Mouse (Mus musculus): Measurements from ENCODE around the gene Phactr1. TPM values are rescaled to one million over a fixed set of nuclear protein-coding genes. Genes with fewer than 3 reads are reported as not detected.

The Phactr1 gene
- total RNA-seq, 2 experiments from 2014 or later: 4.9 to 7.6 TPM

DNA sequence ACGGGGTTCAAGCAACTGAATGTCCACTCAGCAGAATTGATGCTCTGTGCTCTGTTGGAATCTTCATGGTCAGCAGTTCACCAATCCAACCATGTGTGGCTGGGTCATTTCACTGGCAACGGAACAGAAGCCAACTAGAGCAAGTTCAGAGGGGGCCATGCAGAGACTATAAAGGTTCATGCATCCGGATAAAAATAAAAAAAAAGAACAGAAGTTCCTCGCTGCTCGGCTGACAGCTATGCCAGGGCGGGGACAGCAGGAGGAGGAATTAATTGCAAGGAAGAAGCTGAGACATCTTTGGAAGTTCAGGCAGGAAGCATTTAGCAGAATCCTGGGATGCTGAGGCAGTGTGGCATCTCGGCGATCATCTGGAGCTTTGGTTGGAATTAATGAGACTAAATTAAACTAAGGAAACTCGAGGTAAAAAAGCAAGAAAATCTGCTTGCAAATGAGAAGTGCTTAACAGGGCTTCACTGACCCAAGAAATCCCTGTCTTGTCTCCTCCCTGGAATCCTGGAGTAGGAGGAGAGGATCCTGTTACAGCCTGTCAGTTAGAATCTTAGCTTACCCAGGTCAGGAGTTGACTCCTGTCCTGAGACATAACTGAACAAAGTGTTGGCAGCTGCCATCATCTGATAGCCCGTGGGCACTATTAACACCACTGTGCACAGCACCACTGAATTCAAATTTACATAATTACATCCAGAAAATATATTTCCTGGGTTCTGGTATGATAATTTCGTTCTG is 77.4 kb downstream of the Phactr1 start:
- DNase-seq: no peak

DNA sequence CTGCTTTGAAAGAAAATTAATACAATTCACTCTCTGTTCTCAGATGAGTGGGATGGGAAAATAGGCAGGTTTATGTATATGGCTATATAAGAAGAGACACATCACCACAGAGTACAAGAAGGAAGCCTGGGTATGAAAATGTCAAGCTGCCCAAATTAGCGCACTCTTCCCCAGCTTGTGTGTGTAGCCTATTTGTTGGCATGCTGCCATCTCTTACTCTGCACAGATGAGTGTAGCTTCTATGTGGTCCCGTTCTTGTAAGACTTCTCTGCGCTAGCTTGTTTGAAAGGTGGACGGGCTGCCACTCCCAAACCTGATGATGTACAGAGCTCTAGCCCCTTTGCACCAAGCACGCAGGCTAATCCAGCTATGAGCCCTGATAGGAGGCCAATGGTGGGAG is 78.7 kb downstream of the Phactr1 start:
- no peak for DNase-seq

DNA sequence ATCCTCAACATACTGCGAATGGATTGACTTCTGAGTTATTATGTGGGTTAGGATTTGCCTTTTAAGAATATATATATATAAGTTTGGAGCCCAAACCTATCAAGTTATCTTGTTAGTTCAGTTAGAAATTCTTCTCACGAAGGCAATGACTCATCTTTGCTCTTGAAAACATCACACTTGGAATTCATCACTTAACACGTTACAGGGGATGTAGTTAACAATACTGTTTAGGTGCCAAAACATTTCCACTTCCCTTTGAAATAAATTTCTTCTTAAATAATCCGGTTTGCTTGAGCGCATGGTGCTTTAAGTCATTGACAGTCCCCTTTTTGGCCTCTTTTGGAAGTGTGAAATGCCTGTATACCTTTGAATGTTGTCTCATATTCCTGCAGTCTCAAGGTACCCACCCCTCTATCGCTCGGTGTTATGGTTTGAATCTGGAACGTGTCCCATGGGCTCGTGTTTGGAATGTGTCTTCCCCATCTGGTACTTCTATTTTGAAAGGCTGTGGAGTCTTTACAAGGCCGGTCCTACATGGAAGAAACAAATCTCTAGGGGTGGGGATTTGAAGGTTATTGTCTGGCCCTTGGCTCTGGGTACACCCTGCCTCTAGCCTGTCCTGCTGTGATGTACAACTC is 80.6 kb downstream of the Phactr1 start:
- no peak for DNase-seq

DNA sequence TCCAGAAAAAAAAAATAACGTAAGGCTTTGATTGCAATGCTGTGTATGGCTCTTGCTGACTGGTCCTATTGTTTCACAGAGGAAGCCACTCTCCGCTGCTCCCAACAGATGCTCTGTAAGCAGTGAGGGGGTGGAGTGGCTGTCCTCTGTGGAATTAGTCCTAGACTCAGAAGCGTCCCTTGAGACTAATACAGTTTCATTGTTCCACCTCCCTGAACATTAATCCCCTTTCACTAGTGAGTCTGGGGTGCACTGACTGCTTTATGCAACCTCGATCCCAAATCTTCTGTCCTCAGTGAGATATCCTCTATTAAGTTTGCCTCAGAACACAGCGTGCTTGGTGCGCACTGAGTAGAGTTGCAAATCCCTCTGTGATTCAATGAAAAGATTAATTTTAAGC is 91.9 kb downstream of the Phactr1 start:
- no peak for DNase-seq

DNA sequence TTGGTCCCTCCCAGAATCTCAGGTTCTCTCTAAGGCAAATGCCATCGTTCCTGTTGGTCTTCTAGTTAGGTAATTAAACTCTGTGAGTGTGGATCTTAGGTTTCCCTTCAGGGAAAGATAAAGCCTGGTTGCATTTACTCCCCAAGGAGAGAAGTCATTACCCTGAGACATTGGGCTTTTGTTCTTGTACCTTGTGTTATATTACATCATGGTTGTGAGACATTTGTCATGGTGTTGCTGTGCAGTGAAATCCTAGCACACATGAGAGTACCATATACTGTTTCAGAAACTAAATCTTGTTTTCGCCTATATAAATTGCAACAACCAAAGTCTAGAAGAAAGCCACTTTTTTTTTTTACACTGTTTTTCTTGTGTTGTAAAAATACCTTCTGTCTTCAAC is 93.6 kb downstream of the Phactr1 start:
- DNase-seq: no peak

DNA sequence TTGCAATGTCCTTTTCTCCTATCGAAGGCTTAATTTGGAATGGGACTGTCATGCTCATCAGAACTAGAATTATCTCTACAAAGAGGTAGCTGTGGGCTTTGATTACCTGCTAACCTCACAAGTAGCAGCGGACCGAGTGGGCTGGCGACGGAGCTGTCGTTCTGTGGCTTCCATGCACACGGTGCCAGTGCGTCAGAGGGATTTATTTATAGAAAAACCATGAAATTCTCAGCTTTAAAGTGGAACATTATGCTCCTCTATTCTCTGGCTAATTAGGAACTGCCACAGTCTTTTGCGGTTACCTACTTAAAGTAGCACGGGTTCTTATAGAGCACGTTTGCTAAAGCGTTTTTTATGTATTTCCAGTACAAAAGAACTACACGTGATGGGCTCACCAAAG is 101.7 kb downstream of the Phactr1 start:
- DNase-seq: no peak

DNA sequence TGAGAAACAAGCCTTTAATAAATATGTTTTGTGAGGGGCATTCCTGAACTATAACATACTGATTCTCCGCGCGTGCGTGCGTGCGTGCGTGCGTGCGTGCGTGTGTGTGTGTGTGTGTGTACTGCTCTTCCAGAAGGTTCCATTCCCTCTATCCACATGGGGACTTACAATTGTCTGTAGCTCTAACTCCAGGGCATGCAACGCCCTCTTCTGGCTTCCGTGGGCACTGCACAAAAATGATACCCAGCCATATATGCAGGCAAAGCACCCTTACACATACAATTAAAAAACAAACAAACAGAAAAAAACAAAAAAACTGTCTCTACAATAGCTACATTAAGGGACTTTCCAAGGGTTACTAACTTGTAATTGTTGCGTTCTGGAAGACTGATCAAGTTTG is 108.8 kb downstream of the Phactr1 start:
- DNase-seq: no peak

DNA sequence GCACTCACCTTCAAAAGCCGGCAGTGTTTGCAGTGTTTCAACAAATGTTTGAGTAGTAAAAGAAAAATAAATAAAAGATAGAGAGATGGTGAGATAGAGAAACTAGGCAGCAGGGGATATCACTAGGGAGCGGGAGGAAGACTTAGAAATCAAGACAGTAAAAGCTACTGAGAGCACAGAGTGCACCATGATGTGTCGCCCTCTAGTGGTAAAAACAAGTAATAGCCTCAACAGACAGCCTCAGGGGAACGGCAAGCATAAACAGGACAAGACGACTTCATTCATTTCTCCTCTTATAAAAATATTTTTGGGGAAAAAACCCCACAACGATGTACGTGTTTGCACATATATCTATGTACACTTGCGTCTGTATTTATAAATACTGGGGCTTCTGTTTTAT is 111.9 kb downstream of the Phactr1 start:
- DNase-seq: no peak

DNA sequence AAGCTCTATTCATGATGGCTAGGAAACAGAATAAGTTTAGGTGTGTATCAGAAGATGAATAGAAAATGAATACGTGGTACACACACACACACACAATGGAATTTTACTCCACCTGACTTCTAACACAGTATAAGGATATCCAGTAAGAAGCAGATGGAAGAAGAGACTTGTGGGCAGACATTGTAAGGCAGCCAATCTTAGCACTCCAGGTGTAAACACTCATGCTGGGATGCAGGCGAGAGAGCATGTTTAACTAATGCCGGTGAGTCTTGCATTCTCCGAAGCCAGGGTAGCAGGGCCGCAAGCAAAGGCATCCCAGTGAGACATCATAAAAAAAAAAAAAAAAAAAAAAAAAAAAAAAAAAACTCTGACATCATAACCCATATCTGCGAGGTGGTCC is 120.1 kb downstream of the Phactr1 start:
- no peak for DNase-seq

DNA sequence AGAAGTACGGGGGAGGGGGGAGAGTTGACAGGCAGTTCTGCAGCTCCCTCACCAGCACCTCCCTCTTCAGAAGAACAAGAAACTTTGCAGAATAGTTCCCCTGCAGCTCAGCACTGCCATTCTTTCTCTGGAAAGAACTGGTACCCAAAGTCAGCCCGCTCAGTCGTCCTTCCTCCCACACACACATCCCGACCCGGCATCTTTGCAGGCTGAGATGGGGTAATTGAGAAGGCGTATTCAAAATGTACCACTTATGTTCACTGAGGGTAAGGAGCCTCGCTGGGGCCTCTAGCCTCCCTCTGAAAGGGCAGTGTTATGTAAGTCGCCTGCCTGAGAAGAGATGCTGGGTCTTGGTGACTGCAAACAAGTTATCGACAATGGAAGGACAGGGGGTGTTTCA is 123.9 kb downstream of the Phactr1 start:
- DNase-seq: no peak

DNA sequence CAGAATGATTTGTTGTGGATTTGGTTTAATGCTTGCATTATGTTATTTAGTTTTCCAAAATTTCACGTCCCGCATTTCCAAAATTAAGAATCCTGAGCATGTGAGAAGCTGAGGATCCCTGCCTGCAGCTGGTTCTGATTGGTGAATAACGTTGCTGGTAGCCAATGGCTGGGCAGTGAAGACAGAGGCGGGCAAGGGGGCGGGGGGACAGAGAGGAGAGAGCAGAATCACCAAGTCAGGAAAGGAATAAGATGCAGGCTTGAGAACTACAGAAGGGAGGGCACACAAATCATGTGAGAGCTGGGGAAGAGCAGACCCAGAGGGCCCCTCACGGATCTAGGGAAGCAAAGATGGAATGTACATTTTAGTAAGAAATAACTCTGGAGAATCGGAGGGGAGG is 132.3 kb downstream of the Phactr1 start:
- peak; percentile 26 to 27 for DNase-seq

DNA sequence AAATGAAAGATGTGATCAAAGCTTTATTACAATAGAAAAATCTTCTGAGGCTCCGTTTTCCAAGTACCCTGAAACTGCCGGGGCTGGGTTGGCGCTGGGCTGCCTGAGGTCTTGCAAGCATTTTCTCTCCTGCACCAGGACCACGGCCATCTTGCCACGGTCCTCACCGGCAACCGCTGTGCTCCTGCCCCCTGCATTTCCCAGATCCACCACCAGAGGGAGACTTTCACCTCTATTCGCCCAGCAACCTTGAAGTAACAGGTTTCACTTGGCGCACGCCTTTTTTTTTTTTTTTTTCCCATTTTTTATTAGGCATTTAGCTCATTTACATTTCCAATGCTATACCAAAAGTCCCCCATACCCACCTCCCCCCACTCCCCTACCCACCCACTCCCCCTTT is 138.0 kb downstream of the Phactr1 start:
- peak; percentile 66 to 79 for DNase-seq

DNA sequence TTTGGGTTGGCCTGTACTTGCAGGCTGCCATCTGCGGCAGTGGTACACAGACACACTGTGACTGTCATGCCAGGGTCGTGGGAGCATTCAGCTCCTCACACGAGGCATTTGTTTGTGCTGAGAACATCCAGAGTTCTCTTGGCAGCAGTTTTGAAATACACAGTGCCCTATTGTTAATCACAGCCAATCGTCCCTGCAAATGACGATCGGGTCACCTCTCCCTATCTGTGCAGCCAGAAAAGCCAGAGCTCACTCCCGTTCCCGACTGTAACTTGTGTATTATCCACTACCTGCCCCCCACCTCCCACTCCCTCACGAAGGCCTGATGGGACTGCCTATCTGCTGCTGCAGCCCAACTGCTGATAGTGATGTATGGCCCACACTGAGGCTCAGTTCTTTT is 140.1 kb downstream of the Phactr1 start:
- no peak for DNase-seq

DNA sequence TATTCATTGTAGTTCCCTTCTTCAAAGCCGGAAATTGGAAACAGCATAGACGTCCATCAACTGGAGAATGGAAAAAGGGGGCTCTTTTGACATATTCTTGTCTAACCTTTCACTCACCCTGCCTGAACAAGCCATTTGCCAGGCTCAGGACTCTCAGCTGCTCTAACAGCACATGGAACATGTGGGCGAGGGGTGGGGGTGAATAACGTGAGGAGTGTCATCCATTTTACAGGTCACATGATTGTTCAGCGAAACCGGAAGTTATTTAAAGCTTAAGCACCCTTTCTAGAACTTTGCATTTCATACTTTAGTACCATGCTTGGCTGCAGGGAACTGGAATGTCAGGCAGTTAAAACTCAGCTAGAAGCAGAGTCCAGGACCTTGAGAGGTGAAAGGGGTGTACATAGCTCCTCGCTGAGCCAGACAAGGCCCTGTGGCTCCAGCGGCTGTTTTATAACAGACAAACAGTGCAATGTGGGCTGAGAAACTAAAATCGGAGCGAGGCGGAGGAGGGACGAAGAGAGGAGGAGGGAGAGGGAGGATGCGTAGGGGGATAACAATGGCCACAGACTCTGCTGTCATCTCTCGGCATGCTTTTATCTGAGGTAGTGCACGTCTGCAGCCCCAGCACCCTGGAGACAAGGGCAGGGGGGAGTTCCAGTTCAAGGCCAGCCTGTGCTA is 141.1 kb downstream of the Phactr1 start:
- peak; percentile 15 to 21 for DNase-seq

DNA sequence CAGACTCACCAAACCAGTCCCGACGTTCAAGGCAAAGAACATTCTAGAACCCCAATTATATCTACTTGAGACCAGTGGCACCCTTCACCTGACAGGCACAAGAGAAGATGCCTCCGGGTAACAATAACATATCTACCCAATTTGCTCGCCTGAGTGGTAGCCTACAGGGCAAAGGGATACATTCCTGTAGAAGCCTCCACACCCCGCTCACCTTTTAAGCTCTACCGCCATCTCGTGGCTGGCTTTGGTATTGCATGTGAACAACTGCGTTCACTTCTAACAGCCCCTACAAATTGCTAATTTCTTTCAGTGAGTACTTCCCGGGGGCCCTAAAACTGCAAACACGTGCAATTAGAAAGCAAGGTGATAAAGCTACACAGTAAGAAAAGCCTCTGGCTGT is 142.1 kb downstream of the Phactr1 start:
- DNase-seq: peak; percentile 77 to 80

DNA sequence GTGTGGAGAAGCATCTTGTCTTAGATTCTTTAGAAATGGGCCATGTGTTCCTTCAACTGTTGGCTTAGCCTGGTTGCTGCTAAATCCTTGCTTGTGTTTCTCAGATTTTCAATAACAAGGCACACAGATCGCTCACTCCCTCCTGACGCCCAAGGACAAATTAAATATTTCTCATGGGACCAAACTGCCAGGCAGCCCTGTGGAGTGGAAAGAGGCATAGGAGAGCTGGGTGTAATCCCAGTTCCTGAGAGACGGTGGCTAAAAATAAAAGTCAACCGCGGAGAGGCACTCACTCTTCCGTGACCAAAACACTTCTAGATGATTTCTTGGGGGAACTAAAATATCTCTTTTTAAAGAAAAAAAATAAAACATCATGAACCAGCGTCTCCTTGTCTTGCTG is 143.5 kb downstream of the Phactr1 start:
- no peak for DNase-seq

DNA sequence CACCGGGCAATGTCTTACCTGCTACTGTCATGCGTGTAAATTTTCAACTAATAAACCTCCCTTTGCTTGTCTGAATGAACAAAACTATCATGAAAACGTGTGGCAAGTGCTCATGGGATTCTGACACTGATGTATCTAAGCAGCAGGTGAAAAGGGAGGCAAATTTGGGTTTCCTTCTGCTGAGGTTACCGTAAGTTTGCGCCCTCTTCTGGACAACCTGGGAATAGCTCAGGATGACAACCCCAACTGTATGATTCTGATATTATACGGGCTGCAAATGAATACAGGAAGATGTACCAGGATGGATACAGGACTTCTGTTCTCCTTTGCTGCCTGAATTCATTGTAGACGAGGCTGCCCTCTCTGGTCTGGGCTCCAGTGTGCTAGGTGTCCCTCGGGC is 146.2 kb downstream of the Phactr1 start:
- peak; percentile 47 to 49 for DNase-seq

DNA sequence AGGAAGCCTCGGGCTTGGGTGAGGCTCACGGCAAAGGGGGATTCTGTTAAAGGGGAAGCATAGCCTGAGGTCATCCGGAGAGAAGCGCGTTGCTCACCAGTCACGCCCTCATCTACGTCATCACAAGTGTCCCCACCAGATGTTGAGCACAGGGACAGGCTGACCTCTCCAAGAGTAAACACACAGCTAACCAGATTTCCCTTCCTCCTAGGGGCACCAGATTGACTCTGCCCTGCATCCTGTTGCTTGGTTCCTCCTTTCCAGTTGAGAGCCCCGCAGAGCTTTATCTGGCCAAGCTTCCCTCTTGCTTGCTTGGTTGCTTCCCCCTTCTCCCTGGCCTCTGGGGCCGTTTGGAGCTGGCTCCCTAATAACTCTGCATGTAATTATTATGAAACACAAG is 148.6 kb downstream of the Phactr1 start:
- peak in 1 of 2 experiments; percentile 8 for DNase-seq

DNA sequence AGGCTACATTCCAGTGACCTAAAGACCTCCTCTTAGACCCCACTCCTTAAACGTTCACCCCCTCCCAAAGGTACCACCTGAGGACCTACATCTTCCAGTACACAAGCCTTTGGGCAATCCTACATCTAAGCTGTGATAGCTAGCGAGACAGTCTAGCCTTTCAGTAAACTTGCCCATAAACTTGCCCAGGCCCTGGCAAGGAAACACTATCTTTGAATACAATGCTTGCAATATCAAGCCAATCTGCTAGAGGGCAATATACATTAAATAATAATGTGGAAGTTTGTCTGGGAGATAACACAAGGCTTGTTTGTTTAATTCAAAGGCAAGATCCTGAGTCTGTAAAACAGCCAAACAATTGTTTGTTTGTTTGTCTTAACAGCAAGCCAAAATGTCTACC is 155.0 kb downstream of the Phactr1 start:
- no peak for DNase-seq

DNA sequence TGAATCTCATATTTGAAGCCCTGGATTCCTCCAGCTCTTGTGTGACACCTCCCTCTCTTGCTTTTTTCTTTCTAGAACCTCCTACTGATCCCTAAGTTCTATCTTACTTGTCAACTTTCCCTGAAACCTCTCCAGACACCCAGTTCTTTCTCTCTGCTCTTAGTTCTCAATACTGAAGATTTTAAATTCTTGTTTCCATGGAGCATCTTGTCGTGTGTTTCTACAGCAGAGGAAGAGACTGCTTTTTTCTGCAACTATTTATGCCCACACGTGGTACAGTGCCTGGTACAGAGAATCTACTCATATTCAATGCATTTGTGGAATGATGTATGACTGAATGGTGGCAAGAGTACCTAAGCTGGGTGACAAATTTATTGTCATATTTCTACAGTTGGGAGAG is 158.9 kb downstream of the Phactr1 start:
- no peak for DNase-seq

DNA sequence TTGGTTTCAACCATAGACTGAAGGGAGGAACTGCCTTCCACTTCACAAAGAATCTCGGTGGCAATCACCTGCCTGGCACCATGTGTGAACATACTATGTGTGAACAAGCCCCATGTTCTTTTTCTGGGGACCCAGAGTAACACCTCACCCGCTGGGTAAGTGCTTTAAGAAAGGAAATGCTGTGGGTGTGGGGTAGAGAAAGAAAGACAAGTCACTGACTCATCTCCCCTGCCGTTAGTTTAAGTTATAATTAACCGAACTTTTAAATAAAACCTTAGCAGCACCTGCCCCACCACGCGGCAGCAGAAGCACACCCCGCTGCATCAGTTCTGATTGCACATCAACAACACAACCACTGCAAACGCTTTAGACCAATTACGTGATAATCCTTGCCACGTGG is 171.7 kb downstream of the Phactr1 start:
- DNase-seq: no peak

DNA sequence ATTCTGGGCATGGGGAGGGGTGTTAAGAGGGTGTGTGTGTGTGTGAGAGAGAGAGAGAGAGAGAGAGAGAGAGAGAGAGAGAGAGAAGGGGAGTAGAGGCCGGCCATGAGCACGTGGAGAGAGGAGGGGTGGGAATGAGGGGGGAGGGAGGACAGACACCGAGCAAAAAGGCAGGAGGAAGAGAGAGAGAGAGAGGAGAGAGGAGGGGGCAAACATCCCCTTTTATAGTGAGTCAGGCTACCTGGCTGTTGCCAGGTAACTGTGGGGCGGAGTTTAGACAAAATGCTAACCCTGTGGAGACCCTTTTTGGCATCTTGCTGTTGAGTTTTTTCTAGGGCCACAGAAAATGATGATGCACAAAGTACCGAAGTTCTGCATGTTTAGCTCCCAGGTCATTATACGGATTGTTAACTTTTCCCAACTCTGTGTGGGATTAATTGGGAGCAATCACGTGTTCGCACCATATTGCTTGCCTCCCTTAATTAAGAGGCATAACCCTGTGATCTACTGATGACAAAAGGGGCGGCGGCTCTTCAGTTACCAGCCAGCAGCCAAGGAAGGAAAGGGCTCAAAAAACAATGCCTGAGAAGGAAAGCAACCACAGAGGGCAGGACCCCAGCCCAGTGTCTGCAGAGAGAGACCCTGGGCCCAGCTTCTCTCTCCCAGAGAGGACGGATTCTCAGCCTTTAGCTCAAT is 173.6 kb downstream of the Phactr1 start:
- no peak for DNase-seq
